Mouse (Mus musculus) bone marrow macrophage, adult 2 months (primary cell): ENCODE results near the gene Efcab11.

ENCODE experiments used
- CTCF ChIP-seq: IDR thresholded peaks from 2 replicates; pipeline ENCODE4 v1.5.1; 2012; ENCODE audit warnings: low read depth, mild to moderate bottlenecking, low read length, moderate library complexity
- POLR2A ChIP-seq: IDR thresholded peaks from 2 replicates; pipeline ENCODE4 v1.6.1; 2012; ENCODE audit warnings: mild to moderate bottlenecking, low read depth, low read length, borderline replicate concordance

- TF ChIP-seq POLR2A (no peak), CTCF (no peak)
These were observed 212.9 kb downstream of the Efcab11 start for GRCm38 (mm10) chr12:99671162-99671865.
